Mouse (Mus musculus) kidney, adult 2 months (tissue): ENCODE measurements around the gene Rbbp8nl. TPM values are rescaled to one million over a fixed set of nuclear protein-coding genes. Genes with fewer than 3 reads are reported as not detected.
A peak's percentile ranks its signal among the peaks of the same experiment; 100 is the strongest.

Experiments
- DNase-seq: peaks from one replicate; pipeline ENCODE4 v3.0.0; 2021
- H3K27ac ChIP-seq: fragments of 200-500 bp; 2 replicates; pipeline ENCODE4 v1.5.1; 2012; ENCODE audit warnings: low read depth, low read length, control low read depth, inconsistent platforms; ENCODE audit not compliant: insufficient read depth
- H3K27me3 ChIP-seq: fragments of 200-500 bp; replicated peaks from 2 replicates; pipeline ENCODE4 v1.6.1; 2012; ENCODE audit warnings: mild to moderate bottlenecking, moderate library complexity, low read length, inconsistent platforms; ENCODE audit not compliant: control insufficient read depth, insufficient read depth
- H3K36me3 ChIP-seq: fragments of 200-500 bp; 2 replicates; pipeline ENCODE4 v1.6.1; 2012; ENCODE audit warnings: mild to moderate bottlenecking, moderate library complexity, low read length, inconsistent platforms; ENCODE audit not compliant: control insufficient read depth, insufficient read depth
- H3K4me1 ChIP-seq: fragments of 200-500 bp; 2 replicates; pipeline ENCODE4 v1.6.1; 2011; ENCODE audit warnings: low read length; ENCODE audit not compliant: control insufficient read depth, insufficient read depth
- H3K4me3 ChIP-seq: fragments of 200-500 bp; 2 replicates; pipeline ENCODE4 v1.5.1; 2011; ENCODE audit warnings: mild to moderate bottlenecking, low read depth, low read length, control low read depth; ENCODE audit not compliant: insufficient read depth
- CTCF ChIP-seq: fragments of 200-500 bp; conservative IDR thresholded peaks from 2 replicates; pipeline ENCODE4 v1.5.1; 2011; ENCODE audit warnings: low read depth, mild to moderate bottlenecking, control low read depth, low read length, moderate library complexity, mixed read lengths; ENCODE audit not compliant: insufficient read depth, insufficient read length
- POLR2A ChIP-seq: fragments of 200-500 bp; IDR thresholded peaks from one replicate; pipeline ENCODE4 v1.6.1; 2011; ENCODE audit warnings: low read depth, low read length, control low read depth
- WGBS: fragments of 180-500 bp; shearing (Covaris S2); methylation state at CpG from one replicate; pipeline ENCODE4 v1.1.7; 2018; 5-methylcytosine and 5-hydroxymethylcytosine counted together
- polyA plus RNA-seq: library from polyadenylated mRNA; depleted of rRNA; stranded (reverse); fragments of >200 nt; gene quantifications from 2 replicates; pipeline ENCODE4 v1.2.3, GENCODE M21; 2012

The Rbbp8nl gene
- polyA plus RNA-seq, 1 experiment: 0.50 TPM

DNA sequence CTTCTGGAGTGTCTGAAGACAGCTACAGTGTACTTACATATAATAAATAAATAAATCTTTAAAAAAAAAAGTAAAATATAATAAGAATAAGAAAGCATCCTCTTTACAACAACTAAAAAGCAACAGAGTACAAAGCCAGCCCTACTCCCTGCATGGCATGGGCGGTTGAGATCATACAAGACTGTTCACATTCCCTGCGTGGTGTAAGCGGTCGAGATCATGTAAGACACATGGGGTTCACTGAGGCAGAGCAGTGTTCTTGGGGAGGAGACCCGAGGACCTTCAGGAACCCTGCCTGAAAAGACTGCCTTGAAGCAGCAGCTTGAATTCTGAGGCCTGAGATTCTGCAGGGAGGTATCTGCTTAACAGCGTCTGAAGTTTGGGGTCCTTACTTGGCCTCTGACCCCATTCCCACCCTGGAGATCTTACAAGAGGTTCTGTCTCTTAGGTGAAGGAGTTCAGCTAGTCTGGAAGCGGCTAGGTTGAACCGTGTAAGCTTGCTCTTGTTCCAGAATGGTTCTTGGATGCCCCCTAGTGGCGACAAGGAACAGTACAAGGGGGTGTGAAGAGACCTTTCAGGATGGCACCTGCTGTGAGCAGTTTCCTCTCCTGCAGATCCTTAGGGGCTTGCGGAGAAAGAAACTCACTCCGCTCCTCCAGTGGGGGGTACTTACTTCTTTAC lies 38.6 kb downstream of the Rbbp8nl start:
- Histone ChIP-seq H3K4me3 (no peak overlapping the region), H3K4me1 (peaks cover under 1% of the 10 kb centered on the region; the same call in 1 of the 2 replicates), H3K36me3 (no peaks in the 10 kb centered on the region), H3K27ac (no peak overlapping the region), H3K27me3 (no peaks in the 10 kb centered on the region)
- WGBS: 19% methylated on average over 11 of the region's 11 CpGs
- TF ChIP-seq CTCF: peak; percentile 98
- TF ChIP-seq POLR2A: no peak
- peak; percentile 89 for DNase-seq

DNA sequence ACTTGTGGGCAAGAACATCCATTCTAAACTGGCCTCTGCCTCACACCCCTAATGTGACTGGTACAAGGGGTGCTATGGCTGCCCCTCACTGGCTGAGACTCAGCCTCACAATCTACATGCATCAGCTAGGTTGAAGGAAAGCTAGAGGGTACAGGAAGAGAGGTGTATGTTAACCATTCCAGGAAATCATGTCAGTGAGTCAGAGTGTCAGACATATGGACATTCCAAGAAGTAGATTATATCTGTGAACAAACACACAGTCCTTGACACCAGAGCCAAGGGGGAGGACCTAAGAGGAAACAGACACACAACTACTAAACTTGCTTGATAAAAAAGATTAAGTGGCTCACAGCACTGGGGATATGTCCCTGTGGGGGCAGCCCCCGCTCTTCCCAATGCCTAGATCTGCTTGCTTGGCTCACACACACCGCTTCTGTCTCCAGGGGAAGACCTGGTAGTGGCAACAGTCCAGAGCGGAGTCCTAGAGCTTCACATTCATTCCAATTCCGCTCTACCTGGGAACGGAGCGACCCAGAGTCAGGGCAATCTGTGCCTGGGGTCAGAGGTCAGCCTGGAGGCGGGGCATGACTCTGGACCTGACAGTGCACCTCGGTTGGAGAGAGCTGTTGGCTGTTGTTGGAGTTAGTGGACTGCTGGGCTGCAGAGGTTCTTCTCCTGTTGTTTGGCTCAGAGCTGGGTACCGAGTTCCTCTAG lies 40.6 kb downstream of the Rbbp8nl start:
- no peak for TF ChIP-seq CTCF
- no peak for TF ChIP-seq POLR2A
- 51% methylated on average over 9 of the region's 9 CpGs for WGBS
- Histone ChIP-seq H3K27me3 (no peaks in the 10 kb centered on the region), H3K4me3 (no peak overlapping the region), H3K36me3 (no peaks in the 10 kb centered on the region), H3K27ac (no peak overlapping the region), H3K4me1 (no peaks in the 10 kb centered on the region; the same call in 1 of the 2 replicates)
- DNase-seq: peak; percentile 70

DNA sequence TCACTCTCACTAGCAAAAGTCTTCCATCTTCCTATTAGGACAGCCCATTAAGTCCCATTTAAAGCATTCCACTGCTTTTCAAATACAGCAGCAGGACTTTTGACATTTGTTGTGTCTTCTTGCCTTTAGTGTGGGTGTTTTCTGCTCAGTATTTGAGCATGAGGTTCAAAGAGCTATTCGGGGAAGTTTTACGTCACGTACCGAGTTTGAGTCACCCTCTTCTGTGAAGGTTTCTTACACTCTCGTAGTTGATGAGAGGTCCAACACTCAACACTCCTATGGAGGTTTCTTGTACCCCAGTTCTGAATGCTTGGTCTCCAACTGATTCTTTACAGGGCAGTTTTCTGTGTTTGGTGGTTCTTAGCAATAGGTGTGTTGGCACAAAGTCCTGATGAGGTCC lies 41.8 kb downstream of the Rbbp8nl start:
- H3K36me3 ChIP-seq: no peaks in the 10 kb centered on the region
- no peak overlapping the region for H3K27ac ChIP-seq
- 95% methylated on average over 5 of the region's 5 CpGs for WGBS
- no peak overlapping the region for H3K4me3 ChIP-seq
- no peaks in the 10 kb centered on the region; the same call in 1 of the 2 replicates for H3K4me1 ChIP-seq
- no peaks in the 10 kb centered on the region for H3K27me3 ChIP-seq
- no peak for DNase-seq
- no peak for TF ChIP-seq POLR2A
- no peak for TF ChIP-seq CTCF

- 93% methylated on average over 4 of the region's 4 CpGs for WGBS
- no peak overlapping the region for H3K27ac ChIP-seq
- no peak overlapping the region for H3K4me3 ChIP-seq
- no peaks in the 10 kb centered on the region for H3K4me1 ChIP-seq
- H3K36me3 ChIP-seq: no peaks in the 10 kb centered on the region
- DNase-seq: no peak
- TF ChIP-seq CTCF: no peak
- no peak for TF ChIP-seq POLR2A
- H3K27me3 ChIP-seq: no peaks in the 10 kb centered on the region
Measured at GRCm38 (mm10) chr2:180243108-180243507, 46.6 kb downstream of the Rbbp8nl start.

- DNase-seq: no peak
- H3K36me3 ChIP-seq: no peaks in the 10 kb centered on the region
- peaks cover 2% of the 10 kb centered on the region; the same call in 1 of the 2 replicates for H3K4me1 ChIP-seq
- no peak overlapping the region for H3K27ac ChIP-seq
- no peaks in the 10 kb centered on the region for H3K27me3 ChIP-seq
- H3K4me3 ChIP-seq: no peak overlapping the region
- WGBS: 74% methylated on average over 5 of the region's 5 CpGs
- TF ChIP-seq POLR2A (no peak), CTCF (no peak)
Measured at GRCm38 (mm10) chr2:180238591-180238990, 51.1 kb downstream of the Rbbp8nl start.

GRCm38 (mm10) chr2:180237601-180238345 lies 51.9 kb downstream of the Rbbp8nl start:
- H3K4me1 ChIP-seq: peaks cover 2% of the 10 kb centered on the region; the same call in 1 of the 2 replicates
- H3K36me3 ChIP-seq: no peaks in the 10 kb centered on the region
- no peak overlapping the region for H3K4me3 ChIP-seq
- peak; percentile 62 for DNase-seq
- peak overlapping the region; percentile 75 for H3K27ac ChIP-seq
- no peaks in the 10 kb centered on the region for H3K27me3 ChIP-seq
- 76% methylated on average over 7 of the region's 7 CpGs for WGBS
- TF ChIP-seq POLR2A: no peak
- no peak for TF ChIP-seq CTCF
